ENCODE assay signal across 8 mouse cellular contexts in genomic region chr2:73529356-73530330, GRCm38 (mm10). TPM values are rescaled to one million over a fixed set of nuclear protein-coding genes. Genes with fewer than 3 reads are reported as not detected.
DNase-seq lines count a peak whose midpoint lies in the region; ATAC-seq lines count a peak whose summit lies in the region.

TSS of gene Wipf1 (minus strand) at chr2:73529734.

- DNase-seq in R1 (ENCODE audit: low read depth, low spot score): peak; percentile 66
- peak; percentile 67 to 69 for DNase-seq in cerebellum, postnatal 14 days
- peak; percentile 82 for DNase-seq in gastrocnemius, adult 18-20 months (ENCODE audit: low spot score)
- DNase-seq in layer of hippocampus, postnatal 25 days (ENCODE audit: extremely low spot score in 1 of 2, low spot score in 1 of 2): peak; percentile 39 to 52
- DNase-seq in lung, postnatal 10 days: peak; percentile 90
- peak; percentile 82 for DNase-seq in ovary, postnatal 36 days (ENCODE audit: low spot score)
- DNase-seq in urinary bladder, postnatal 14 days (ENCODE audit: low spot score): peak; percentile 80

- peak; percentile 86 for ATAC-seq in hindbrain, embryonic 13.5 days (ENCODE audit: low FRiP score)

- H3K27me3 ChIP-seq in hindbrain, embryonic 13.5 days: peaks cover 12% of the 10 kb centered on the region

- no peaks in the 10 kb centered on the region for H3K36me3 ChIP-seq in hindbrain, embryonic 13.5 days

- no peaks in the 10 kb centered on the region for H3K9me3 ChIP-seq in hindbrain, embryonic 13.5 days

- peak within 1 kb of the TSS; percentile 73 for H3K4me3 ChIP-seq in hindbrain, embryonic 13.5 days

- H3K9ac ChIP-seq in hindbrain, embryonic 13.5 days: peak within 1 kb of the TSS; percentile 87

- peaks cover 29% of the 10 kb centered on the region for H3K4me1 ChIP-seq in hindbrain, embryonic 13.5 days (replicated peaks)

- H3K27ac ChIP-seq in hindbrain, embryonic 13.5 days: peak within 1 kb of the TSS; percentile 60

- 2% methylated on average over 64 of the region's 66 CpGs for WGBS in hindbrain, embryonic 13.5 days

- H3K4me2 ChIP-seq in hindbrain, embryonic 13.5 days: peak within 1 kb of the TSS; percentile 94

RNA-seq across cellular contexts. Expression of gene Wipf1, which starts in this region (rescaled TPM):
- total RNA-seq in gastrocnemius, adult 18-20 months (2021): 1 to 10 TPM; 6.3 to 7.9 TPM
- 2.3 and 2.5 TPM in 2 replicates for polyA plus RNA-seq in hindbrain, embryonic 13.5 days (2015; fragmentation: Nextera tagmentation; extraction: Ambion mirVana)
- 10 to 100 TPM in 1 of 2 experiments, 1 to 10 TPM in 1; 9.8 to 10.4 TPM for total RNA-seq in layer of hippocampus, postnatal 25 days (2021)

Comparison
In these comparisons a context has a peak if more than half of its experiments do, and no peak if none do; other contexts are left out.
1. Peak in every context shown above with its lines: DNase-seq, ATAC-seq, H3K4me3 ChIP-seq and H3K27ac ChIP-seq.